Mouse (Mus musculus) layer of hippocampus, adult 2 months (tissue): ENCODE measurements around the gene Gm9837. TPM values are rescaled to one million over a fixed set of nuclear protein-coding genes. Genes with fewer than 3 reads are reported as not detected.

Experiments used
- DNase-seq, 2 experiments: peaks; one replicate each; pipeline ENCODE4 v3.0.0; 2022; ENCODE audit warnings: low spot score in 2 of 2
- H3K27ac ChIP-seq: fragments of 200-600 bp; 2 replicates; pipeline ENCODE4 v1.8.1; 2022
- H3K4me3 ChIP-seq: fragments of 200-600 bp; 2 replicates; pipeline ENCODE4 v1.8.1; 2022; ENCODE audit warnings: mild to moderate bottlenecking
- CTCF ChIP-seq: fragments of 200-600 bp; conservative IDR thresholded peaks from 2 replicates; pipeline ENCODE4 v1.8.1; 2022; ENCODE audit warnings: antibody characterized with exemption, mild to moderate bottlenecking, moderate library complexity
- total RNA-seq, 2 experiments: library from RNA; stranded (reverse); gene quantifications; 2 replicates each; pipeline ENCODE4 v1.2.3; 2021

The Gm9837 gene
- total RNA-seq, 2 experiments from 2014 or later = 0.52 TPM; not detected in 1

GRCm38 (mm10) chr11:53460192-53460591 lies 10.1 kb downstream of the Gm9837 start:
- no peak for TF ChIP-seq CTCF
- no peak overlapping the region for H3K4me3 ChIP-seq
- no peak for DNase-seq
- no peak overlapping the region for H3K27ac ChIP-seq

- Histone ChIP-seq H3K27ac (no peak overlapping the region), H3K4me3 (no peak overlapping the region)
- DNase-seq = no peak
- no peak for TF ChIP-seq CTCF
Measured at GRCm38 (mm10) chr11:53458996-53459395, 11.3 kb downstream of the Gm9837 start.

- TF ChIP-seq CTCF = peak; percentile 51
- H3K27ac ChIP-seq = peak overlapping the region; percentile 77; the same call in 1 of the 2 replicates
- H3K4me3 ChIP-seq = peak overlapping the region; percentile 63
- no peak for DNase-seq
Measured at GRCm38 (mm10) chr11:53457372-53457954, 12.8 kb downstream of the Gm9837 start.

- no peak for DNase-seq
- Histone ChIP-seq H3K4me3 (peak within 1 kb of the TSS; percentile 63), H3K27ac (peak within 1 kb of the TSS; percentile 77; the same call in 1 of the 2 replicates)
- TF ChIP-seq CTCF = peak; percentile 73
Measured at GRCm38 (mm10) chr11:53456474-53457371, 13.6 kb downstream of the Gm9837 start, which contains the start of the genes Gm10447 and Shroom1. Gm10447 (minus strand) TSS chr11:53457110. Shroom1 (plus strand) TSS chr11:53457205.

GRCm38 (mm10) chr11:53453031-53453430 lies 17.2 kb downstream of the Gm9837 start:
- no peak for DNase-seq
- Histone ChIP-seq H3K4me3 (no peak overlapping the region), H3K27ac (no peak overlapping the region)
- TF ChIP-seq CTCF = no peak

- Histone ChIP-seq H3K4me3 (no peak overlapping the region), H3K27ac (no peak overlapping the region)
- no peak for TF ChIP-seq CTCF
- no peak for DNase-seq
Measured at GRCm38 (mm10) chr11:53452396-53452795, 17.9 kb downstream of the Gm9837 start.

- TF ChIP-seq CTCF = no peak
- no peak overlapping the region for H3K27ac ChIP-seq
- no peak overlapping the region for H3K4me3 ChIP-seq
- DNase-seq = no peak
Measured at GRCm38 (mm10) chr11:53451361-53451760, 18.9 kb downstream of the Gm9837 start.

- no peak for DNase-seq
- H3K27ac ChIP-seq = no peak overlapping the region
- H3K4me3 ChIP-seq = no peak overlapping the region
- no peak for TF ChIP-seq CTCF
Measured at GRCm38 (mm10) chr11:53450070-53450705, 20.1 kb downstream of the Gm9837 start.

GRCm38 (mm10) chr11:53448529-53448928 lies 21.8 kb downstream of the Gm9837 start:
- no peak overlapping the region for H3K4me3 ChIP-seq
- no peak overlapping the region for H3K27ac ChIP-seq
- DNase-seq = no peak
- TF ChIP-seq CTCF = no peak

GRCm38 (mm10) chr11:53447996-53448395 lies 22.3 kb downstream of the Gm9837 start:
- Histone ChIP-seq H3K4me3 (no peak overlapping the region), H3K27ac (no peak overlapping the region)
- no peak for TF ChIP-seq CTCF
- DNase-seq = no peak

- DNase-seq = no peak
- H3K4me3 ChIP-seq = no peak overlapping the region
- no peak for TF ChIP-seq CTCF
- no peak overlapping the region for H3K27ac ChIP-seq
Measured at GRCm38 (mm10) chr11:53446183-53446582, 24.1 kb downstream of the Gm9837 start.

GRCm38 (mm10) chr11:53445562-53445961 lies 24.7 kb downstream of the Gm9837 start:
- no peak for TF ChIP-seq CTCF
- DNase-seq = no peak
- Histone ChIP-seq H3K27ac (no peak overlapping the region), H3K4me3 (no peak overlapping the region)

GRCm38 (mm10) chr11:53443861-53444260 lies 26.4 kb downstream of the Gm9837 start:
- Histone ChIP-seq H3K27ac (no peak overlapping the region), H3K4me3 (no peak overlapping the region)
- peak; percentile 79 for TF ChIP-seq CTCF
- peak in 1 of 2 experiments; percentile 35 for DNase-seq
